Mouse (Mus musculus): ENCODE data around the gene Trmt10a. TPM values are rescaled to one million over a fixed set of nuclear protein-coding genes. Genes with fewer than 3 reads are reported as not detected.

Trmt10a gene
- total and polyA plus RNA-seq, 3 experiments: 9.7 to 18.1 TPM; not detected in 1

DNA sequence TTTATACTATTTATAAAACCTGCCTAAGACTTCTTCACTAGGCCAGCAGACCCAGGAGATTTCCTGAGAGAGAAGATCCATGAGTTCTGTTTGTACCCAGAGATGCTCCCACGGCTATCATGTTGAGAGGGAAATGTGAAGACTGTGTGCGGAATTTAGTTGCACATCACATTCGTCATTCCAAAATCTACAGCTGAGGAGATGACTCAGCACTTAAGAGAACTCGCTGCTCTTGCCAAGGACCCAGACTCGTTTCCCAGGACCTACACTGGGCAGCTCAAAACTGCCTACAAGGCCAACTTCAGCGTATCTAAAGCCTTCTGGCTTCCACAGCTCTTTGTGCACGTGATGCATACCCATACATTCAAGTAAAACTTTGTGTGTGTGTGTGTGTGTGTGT lies 49.0 kb downstream of the Trmt10a start:
- Histone ChIP-seq H3K9me3 (replicated peaks; ENCODE audit: insufficient read depth, low read length) (no peaks in the 10 kb centered on the region), H3K27me3 (ENCODE audit: control insufficient read depth in 1 of 2, insufficient read depth in 2 of 2, low read length in 2 of 2) (no peaks in the 10 kb centered on the region; a peak in 2 of 4 replicates), H3K79me2 (ENCODE audit: control insufficient read depth, insufficient read depth, low read length, poor library complexity) (no peaks in the 10 kb centered on the region), H3K4me3 (ENCODE audit: control insufficient read depth in 1 of 2, insufficient read depth in 1 of 2, low read depth in 2 of 2, low read length in 2 of 2) (no peak overlapping the region), H3K36me3 (ENCODE audit: control insufficient read depth in 1 of 2, insufficient read depth in 2 of 2, low read length in 2 of 2) (no peaks in the 10 kb centered on the region), H3K4me1 (ENCODE audit: control insufficient read depth in 1 of 2, insufficient read depth in 2 of 2, low read length in 2 of 2) (no peaks in the 10 kb centered on the region), H3K27ac (ENCODE audit: control insufficient read depth, low read depth, low read length) (no peak overlapping the region), H3K9ac (ENCODE audit: control insufficient read depth, low read depth, low read length, poor library complexity, severe bottlenecking) (no peak overlapping the region)
- TF ChIP-seq RAD21 (IDR thresholded peaks at IDR 0.05; ENCODE audit: low read depth, low read length) (no peak), USF2 (IDR thresholded peaks at IDR 0.05; ENCODE audit: borderline replicate concordance in 1 of 2, insufficient read depth in 1 of 2, low read depth in 1 of 2, low read length in 2 of 2) (no peak), JUND (IDR thresholded peaks at IDR 0.05; ENCODE audit: low read depth, low read length) (no peak), MAX (IDR thresholded peaks at IDR 0.05; ENCODE audit: low read length) (no peak), MYB (IDR thresholded peaks at IDR 0.05; ENCODE audit: low read depth, low read length) (no peak), UBTF (IDR thresholded peaks at IDR 0.05; ENCODE audit: borderline replicate concordance, insufficient read depth, low read depth, low read length) (no peak)
- no peak for DNase-seq (ENCODE audit: low read depth, low spot score)

DNA sequence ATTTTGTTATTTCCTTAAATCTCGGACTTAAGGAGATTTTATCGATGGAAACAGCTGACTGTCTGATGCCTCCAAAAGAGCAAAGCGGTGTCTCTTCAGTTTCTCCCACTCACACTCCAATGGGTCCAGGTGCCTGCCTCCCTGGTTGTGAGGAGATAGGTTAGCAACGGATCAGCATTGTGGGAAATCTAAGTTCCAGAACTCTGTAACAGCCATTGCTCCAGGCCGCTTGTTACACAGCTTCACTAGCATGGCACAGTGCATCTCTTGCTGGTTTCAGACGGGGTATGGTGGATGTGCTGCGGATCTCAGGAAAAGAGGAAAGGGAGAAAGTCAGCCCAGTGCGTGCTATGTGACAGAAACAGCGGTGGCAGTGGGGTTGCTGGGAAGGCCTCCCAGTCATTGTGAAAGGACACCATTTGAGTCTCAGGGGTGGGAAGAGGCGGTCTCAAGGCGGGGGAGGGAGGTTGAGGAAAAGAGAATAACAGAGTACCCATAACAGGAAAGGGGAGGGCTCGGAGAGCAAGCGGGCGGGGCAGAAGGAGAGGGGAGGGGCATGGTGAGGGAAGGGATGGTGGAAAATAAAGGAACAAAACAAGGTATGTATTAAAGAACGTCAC lies 50.5 kb downstream of the Trmt10a start, which contains the start of gene 4930579F01Rik:
Gene 4930579F01Rik (minus strand): TSS at position 143 of the 620 bp plus-strand sequence.
- H3K9me3 ChIP-seq (replicated peaks; ENCODE audit: insufficient read depth, low read length): no peaks in the 10 kb centered on the region

DNA sequence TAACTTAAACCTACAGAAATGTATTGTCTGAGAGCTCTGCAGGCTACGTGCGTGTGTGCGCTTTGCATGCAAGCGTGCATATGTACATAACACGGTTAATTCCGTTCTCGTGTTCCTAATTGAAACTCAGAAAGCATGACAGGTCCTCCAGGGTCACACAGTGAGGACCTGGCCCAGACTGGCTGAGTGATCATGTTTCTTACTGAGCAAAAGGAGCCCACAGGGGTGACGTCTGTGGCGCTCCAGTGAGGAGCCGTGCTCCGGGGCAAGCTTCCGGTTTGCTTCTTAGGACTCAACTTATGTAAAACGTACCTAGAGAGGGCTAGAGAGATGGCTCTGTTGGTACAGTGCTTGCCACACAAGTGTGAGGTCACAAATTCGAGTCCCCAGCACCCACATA lies 53.8 kb downstream of the Trmt10a start:
- TF ChIP-seq NRF1 (IDR thresholded peaks at IDR 0.05; ENCODE audit: insufficient read depth, low read depth, low read length, poor library complexity, severe bottlenecking) (no peak), ETS1 (IDR thresholded peaks at IDR 0.05; ENCODE audit: low read depth, low read length) (no peak), MAX (IDR thresholded peaks at IDR 0.05; ENCODE audit: low read length) (no peak)
- DNase-seq (ENCODE audit: low read depth, low spot score): no peak
- H3K36me3 ChIP-seq (ENCODE audit: control insufficient read depth in 1 of 2, insufficient read depth in 2 of 2, low read length in 2 of 2): no peaks in the 10 kb centered on the region
- H3K79me2 ChIP-seq (ENCODE audit: control insufficient read depth, insufficient read depth, low read length, poor library complexity): no peaks in the 10 kb centered on the region
- no peaks in the 10 kb centered on the region for H3K4me1 ChIP-seq (ENCODE audit: control insufficient read depth in 1 of 2, insufficient read depth in 2 of 2, low read length in 2 of 2)
- no peaks in the 10 kb centered on the region for H3K9me3 ChIP-seq (replicated peaks; ENCODE audit: insufficient read depth, low read length)
- no peak overlapping the region for H3K9ac ChIP-seq (ENCODE audit: control insufficient read depth, low read depth, low read length, poor library complexity, severe bottlenecking)
- H3K27me3 ChIP-seq (ENCODE audit: control insufficient read depth in 1 of 2, insufficient read depth in 2 of 2, low read length in 2 of 2): no peaks in the 10 kb centered on the region; a peak in 1 of 4 replicates
- no peak overlapping the region for H3K4me3 ChIP-seq (ENCODE audit: control insufficient read depth in 1 of 2, insufficient read depth in 1 of 2, low read depth in 2 of 2, low read length in 2 of 2)
- no peak overlapping the region for H3K27ac ChIP-seq (ENCODE audit: control insufficient read depth, low read depth, low read length)

More for the DNA sequence above, 50.5 kb downstream of the Trmt10a start, which contains the start of gene 4930579F01Rik:
- DNase-seq (ENCODE audit: low read depth, low spot score): no peak
- Histone ChIP-seq H3K9ac (ENCODE audit: control insufficient read depth, low read depth, low read length, poor library complexity, severe bottlenecking) (no peak within 1 kb of the TSS), H3K27me3 (ENCODE audit: control insufficient read depth in 1 of 2, insufficient read depth in 2 of 2, low read length in 2 of 2) (no peaks in the 10 kb centered on the region; a peak in 2 of 4 replicates), H3K4me1 (ENCODE audit: control insufficient read depth in 1 of 2, insufficient read depth in 2 of 2, low read length in 2 of 2) (no peaks in the 10 kb centered on the region), H3K36me3 (ENCODE audit: control insufficient read depth in 1 of 2, insufficient read depth in 2 of 2, low read length in 2 of 2) (no peaks in the 10 kb centered on the region), H3K79me2 (ENCODE audit: control insufficient read depth, insufficient read depth, low read length, poor library complexity) (no peaks in the 10 kb centered on the region), H3K4me3 (ENCODE audit: control insufficient read depth in 1 of 2, insufficient read depth in 1 of 2, low read depth in 2 of 2, low read length in 2 of 2) (no peak within 1 kb of the TSS), H3K27ac (ENCODE audit: control insufficient read depth, low read depth, low read length) (no peak within 1 kb of the TSS)
- TF ChIP-seq UBTF (IDR thresholded peaks at IDR 0.05; ENCODE audit: borderline replicate concordance, insufficient read depth, low read depth, low read length): no peak
- no peak for TF ChIP-seq MAZ (IDR thresholded peaks at IDR 0.05; ENCODE audit: low read depth, low read length)

Data from MEL (cell line).